In the genomic region with DNA sequence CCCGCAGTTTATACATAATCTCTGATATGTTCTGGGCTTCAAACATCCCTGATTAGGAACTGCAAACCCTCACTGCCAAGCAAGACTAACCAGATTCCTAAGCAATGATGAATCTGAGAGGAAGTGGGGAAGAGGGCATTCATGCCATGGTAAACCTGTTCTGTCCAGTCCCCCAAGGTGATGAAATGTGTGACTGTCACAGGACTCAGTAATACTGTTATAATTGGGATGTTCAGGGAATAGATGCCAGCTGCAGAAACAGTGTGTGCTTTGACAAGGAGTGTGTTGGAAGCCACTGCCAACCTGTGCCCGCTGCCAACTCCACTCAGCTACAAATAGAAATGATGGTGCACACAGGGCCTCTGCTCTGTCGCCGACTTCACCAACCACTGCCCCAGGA, we compare ENCODE assay signal across 9 mouse cellular contexts.
DNase-seq lines count a peak whose midpoint lies in the region; ATAC-seq lines count a peak whose summit lies in the region.
"Had no signal": no experiment of that assay in that cellular context is flagged by ENCODE, and none has a peak within 500 bp of the region (broad histone marks: within the 10 kb centered on the region; RNA-seq: fewer than 3 reads in every experiment).

No protein-coding gene starts in this region.

- no peak overlapping the region for H3K4me2 ChIP-seq in hindbrain, embryonic 11.5 days (replicated peaks; ENCODE audit: low read depth, low read length)
- H3K4me2 ChIP-seq: midbrain, embryonic 12.5 days had no signal

- no peaks in the 10 kb centered on the region for H3K36me3 ChIP-seq in hindbrain, embryonic 11.5 days (ENCODE audit: control insufficient read depth, insufficient read depth, low read length)
- H3K36me3 ChIP-seq: midbrain, embryonic 12.5 days had no signal

- WGBS in hindbrain, embryonic 11.5 days, result 91% methylated on average over 4 of the region's 4 CpGs

- H3K4me3 ChIP-seq in hindbrain, embryonic 11.5 days (ENCODE audit: low read depth, low read length), result no peak overlapping the region
- H3K4me3 ChIP-seq: midbrain, embryonic 12.5 days had no signal

- H3K27me3 ChIP-seq in hindbrain, embryonic 11.5 days (ENCODE audit: control insufficient read depth, insufficient read depth, low read length), result no peaks in the 10 kb centered on the region
- H3K27me3 ChIP-seq: midbrain, embryonic 12.5 days had no signal

- H3K27ac ChIP-seq in hindbrain, embryonic 11.5 days (ENCODE audit: low read depth, low read length), result no peak overlapping the region
- H3K27ac ChIP-seq: midbrain, embryonic 12.5 days had no signal

- H3K9ac ChIP-seq in hindbrain, embryonic 11.5 days (ENCODE audit: low read depth, low read length), result no peak overlapping the region
- H3K9ac ChIP-seq: midbrain, embryonic 12.5 days had no signal

- no peak for ATAC-seq in erythroblast, adult 5-6 weeks (replicated peaks; ENCODE audit: low FRiP score, poor library complexity, severe bottlenecking)
- ATAC-seq in hindbrain, embryonic 11.5 days (ENCODE audit: low FRiP score), result no peak

- DNase-seq in adrenal gland, postnatal 25 days, result peak; percentile 7
- no peak for DNase-seq in adrenal gland, postnatal 36 days
- peak; percentile 64 for DNase-seq in urinary bladder, postnatal 14 days (ENCODE audit: low spot score)
- no peak for DNase-seq in urinary bladder, postnatal 4 days (ENCODE audit: low spot score in 2 of 2)
- DNase-seq in layer of hippocampus, postnatal 14 days (ENCODE audit: low spot score in 2 of 2), result peak; percentile 55 to 70
- DNase-seq in natural killer cell, adult 2 months (ENCODE audit: low spot score in 2 of 2), result no peak
- DNase-seq in hindbrain, embryonic 11.5 days (ENCODE audit: low spot score), result no peak

- H3K4me1 ChIP-seq in hindbrain, embryonic 11.5 days (replicated peaks; ENCODE audit: control insufficient read depth, insufficient read depth, low read length), result no peaks in the 10 kb centered on the region
- H3K4me1 ChIP-seq: midbrain, embryonic 12.5 days had no signal

- H3K9me3 ChIP-seq in hindbrain, embryonic 11.5 days (ENCODE audit: control insufficient read depth, low read length), result no peaks in the 10 kb centered on the region
- H3K9me3 ChIP-seq: midbrain, embryonic 12.5 days had no signal

Comparison
In these comparisons a context has a peak if more than half of its experiments do, and no peak if none do; other contexts are left out.
1. DNase-seq: peak in adrenal gland, postnatal 25 days (single experiment), urinary bladder, postnatal 14 days (single experiment) and layer of hippocampus, postnatal 14 days (2 of 2); none in adrenal gland, postnatal 36 days (0 of 2), urinary bladder, postnatal 4 days (0 of 2), natural killer cell, adult 2 months (0 of 2) and hindbrain, embryonic 11.5 days (single experiment).